Mouse (Mus musculus) G1E (cell line): ENCODE data around the gene Cox7a1. TPM values are rescaled to one million over a fixed set of nuclear protein-coding genes. Genes with fewer than 3 reads are reported as not detected.

Experiments
- ATAC-seq: 2 replicates; pipeline ENCODE4 v1.8.0; 2016; ENCODE audit warnings: mild to moderate bottlenecking; ENCODE audit not compliant: insufficient number of reproducible peaks, poor library complexity, low FRiP score, severe bottlenecking; ENCODE audit errors: extremely low read depth
- DNase-seq: peaks from one replicate; pipeline ENCODE4 v3.0.0; 2012; ENCODE audit warnings: low spot score
- H3K27me3 ChIP-seq: 2 replicates; pipeline ENCODE4 v1.6.1; 2012; ENCODE audit warnings: mild to moderate bottlenecking, low read length, inconsistent platforms; ENCODE audit not compliant: insufficient read depth
- H3K36me3 ChIP-seq: replicated peaks from 2 replicates; pipeline ENCODE3; 2012; ENCODE audit warnings: mild to moderate bottlenecking, inconsistent platforms
- H3K4me1 ChIP-seq: 2 replicates; pipeline ENCODE4 v1.6.1; 2012; ENCODE audit warnings: low read depth, low read length, inconsistent platforms, mixed read lengths; ENCODE audit not compliant: insufficient read depth
- H3K4me3 ChIP-seq: 2 replicates; pipeline ENCODE4 v1.5.1; 2012; ENCODE audit warnings: low read depth, mild to moderate bottlenecking, inconsistent platforms, low read length, moderate library complexity, mixed read lengths
- H3K9me3 ChIP-seq: replicated peaks from 2 replicates; pipeline ENCODE4 v1.6.1; 2012; ENCODE audit warnings: inconsistent platforms
- CTCF ChIP-seq: IDR thresholded peaks from 2 replicates; pipeline ENCODE4 v1.5.1; 2012; ENCODE audit warnings: low read depth, low read length, inconsistent platforms, mixed read lengths
- GATA1 ChIP-seq: IDR thresholded peaks from 2 replicates; pipeline ENCODE4 v1.6.1; 2012; ENCODE audit warnings: borderline replicate concordance, low read length, inconsistent platforms, mixed read lengths
- GATA2 ChIP-seq: IDR thresholded peaks from 2 replicates; pipeline ENCODE4 v1.6.1; 2012; ENCODE audit warnings: low read depth, low read length, inconsistent platforms, borderline replicate concordance
- POLR2AphosphoS5 ChIP-seq: IDR thresholded peaks from 2 replicates; pipeline ENCODE4 v1.6.1; 2012; ENCODE audit warnings: low read depth, low read length, inconsistent platforms; ENCODE audit not compliant: insufficient replicate concordance
- TAL1 ChIP-seq: conservative IDR thresholded peaks from 2 replicates; pipeline ENCODE4 v1.6.1; 2012; ENCODE audit warnings: low read depth, low read length, inconsistent platforms, mixed read lengths
- polyA plus RNA-seq: library from polyadenylated mRNA; stranded (reverse); fragments of >175 nt; gene quantifications from 2 replicates; pipeline ENCODE4 v1.2.3, GENCODE M21; 2012
- total RNA-seq, 2 experiments: library from RNA; stranded (forward) in 1 of 2; stranded (reverse) in 1 of 2; fragments of 200-1000 nt in 1 of 2; fragments of >200 nt in 1 of 2; fragmentation: Nextera tagmentation in 1 of 2; gene quantifications; 2 replicates each; pipeline ENCODE4 v1.2.3; 2014 to 2017

Gene Cox7a1
- total and polyA plus RNA-seq, 3 experiments: 16.0 to 57.0 (median 32.4) TPM

GRCm38 (mm10) chr7:30216723-30217151 is 32.8 kb downstream of the Cox7a1 start:
- DNase-seq (peak; percentile 71), ATAC-seq (peak; percentile 59)
- Histone ChIP-seq H3K4me1 (peaks cover 28% of the 10 kb centered on the region), H3K9me3 (no peaks in the 10 kb centered on the region), H3K27me3 (peaks cover 12% of the 10 kb centered on the region; the same call in 1 of the 2 replicates), H3K36me3 (no peaks in the 10 kb centered on the region), H3K4me3 (peak overlapping the region; percentile 31; the same call in 1 of the 2 replicates)
- TF ChIP-seq CTCF: peak; percentile 67; the same call in 1 of the 2 replicates
- no peak for TF ChIP-seq GATA2

GRCm38 (mm10) chr7:30217277-30217676 is 33.3 kb downstream of the Cox7a1 start:
- Histone ChIP-seq H3K4me3 (no peak overlapping the region), H3K4me1 (peaks cover 31% of the 10 kb centered on the region), H3K27me3 (peaks cover 8% of the 10 kb centered on the region; the same call in 1 of the 2 replicates), H3K9me3 (no peaks in the 10 kb centered on the region), H3K36me3 (no peaks in the 10 kb centered on the region)
- DNase-seq (no peak), ATAC-seq (no peak)
- no peak for TF ChIP-seq CTCF
- no peak for TF ChIP-seq POLR2AphosphoS5

- peaks cover 12% of the 10 kb centered on the region for H3K36me3 ChIP-seq
- no peaks in the 10 kb centered on the region; the same call in 1 of the 2 replicates for H3K9me3 ChIP-seq
- no peaks in the 10 kb centered on the region for H3K27me3 ChIP-seq
- ATAC-seq (no peak; the same call in 1 of the 2 replicates), DNase-seq (peak; percentile 65)
- TF ChIP-seq GATA1 (no peak), TAL1 (no peak), POLR2AphosphoS5 (no peak), CTCF (no peak)
- H3K4me1 ChIP-seq: peaks cover 33% of the 10 kb centered on the region
- peak overlapping the region; percentile 69 for H3K4me3 ChIP-seq
Observed at GRCm38 (mm10) chr7:30219293-30220007, 35.5 kb downstream of the Cox7a1 start.

GRCm38 (mm10) chr7:30220008-30220356 is 36.0 kb downstream of the Cox7a1 start:
- Histone ChIP-seq H3K4me1 (peaks cover 33% of the 10 kb centered on the region), H3K9me3 (no peaks in the 10 kb centered on the region; the same call in 1 of the 2 replicates), H3K4me3 (peak overlapping the region; percentile 69; the same call in 1 of the 2 replicates), H3K27me3 (no peaks in the 10 kb centered on the region), H3K36me3 (peaks cover 16% of the 10 kb centered on the region)
- DNase-seq (no peak), ATAC-seq (no peak)
- TF ChIP-seq CTCF: no peak

- TF ChIP-seq GATA2 (no peak), TAL1 (no peak), POLR2AphosphoS5 (no peak), CTCF (no peak), GATA1 (no peak)
- Histone ChIP-seq H3K27me3 (no peaks in the 10 kb centered on the region), H3K4me3 (no peak overlapping the region), H3K9me3 (no peaks in the 10 kb centered on the region; the same call in 1 of the 2 replicates), H3K36me3 (peaks cover 26% of the 10 kb centered on the region), H3K4me1 (peaks cover 29% of the 10 kb centered on the region)
- no peak for ATAC-seq
- no peak for DNase-seq
Observed at GRCm38 (mm10) chr7:30221433-30221832, 37.5 kb downstream of the Cox7a1 start.

- no peaks in the 10 kb centered on the region for H3K27me3 ChIP-seq
- no peak overlapping the region for H3K4me3 ChIP-seq
- no peak for ATAC-seq
- no peak for DNase-seq
- TF ChIP-seq GATA2 (no peak), TAL1 (no peak), POLR2AphosphoS5 (no peak), GATA1 (no peak), CTCF (no peak)
- peaks cover 24% of the 10 kb centered on the region for H3K4me1 ChIP-seq
- H3K9me3 ChIP-seq: no peaks in the 10 kb centered on the region; the same call in 1 of the 2 replicates
- H3K36me3 ChIP-seq: peaks cover 34% of the 10 kb centered on the region
Observed at GRCm38 (mm10) chr7:30222205-30222604, 38.3 kb downstream of the Cox7a1 start.

GRCm38 (mm10) chr7:30224206-30224605 is 40.3 kb downstream of the Cox7a1 start:
- no peaks in the 10 kb centered on the region for H3K27me3 ChIP-seq

More at GRCm38 (mm10) chr7:30224206-30224605, 40.3 kb downstream of the Cox7a1 start:
- Histone ChIP-seq H3K4me3 (no peak overlapping the region), H3K36me3 (peaks cover 52% of the 10 kb centered on the region), H3K4me1 (peaks cover 19% of the 10 kb centered on the region), H3K9me3 (no peaks in the 10 kb centered on the region; the same call in 1 of the 2 replicates)
- TF ChIP-seq CTCF: no peak
- TF ChIP-seq TAL1: no peak
- TF ChIP-seq GATA2: no peak
- TF ChIP-seq GATA1: no peak
- TF ChIP-seq POLR2AphosphoS5: no peak
- DNase-seq: no peak
- no peak for ATAC-seq
